Mouse (Mus musculus) CH12.LX (cell line): ENCODE measurements at regions not wholly inside any gene's neighbourhood (a gene's known extent, or its start where the extent isn't known, plus 50 kb on each side); places are given as distances from the start of the nearest gene placed in this dataset.

Source experiments
- DNase-seq: peaks from one replicate; pipeline ENCODE4 v3.0.0-alpha.2; 2013; ENCODE audit errors: extremely low read depth
- H3K27ac ChIP-seq: 2 replicates; pipeline ENCODE4 v1.5.1; 2012; ENCODE audit warnings: low read depth, mild to moderate bottlenecking, control low read depth, moderate library complexity; ENCODE audit not compliant: insufficient read depth
- H3K27me3 ChIP-seq: replicated peaks from 2 replicates; pipeline ENCODE3; 2012; ENCODE audit warnings: inconsistent platforms
- H3K36me3 ChIP-seq, 2 experiments: replicated peaks in 1 of 2; 2 replicates each; pipeline versions ENCODE3 to v1.6.1; 2012; ENCODE audit warnings: inconsistent platforms in 1 of 2, low read length in 1 of 2, mild to moderate bottlenecking in 1 of 2, mixed read lengths in 1 of 2, moderate library complexity in 1 of 2; ENCODE audit not compliant: control insufficient read depth in 1 of 2, insufficient read depth in 1 of 2
- H3K4me1 ChIP-seq, 2 experiments: 2 replicates each; pipeline ENCODE4 v1.6.1; 2012; ENCODE audit warnings: inconsistent platforms in 1 of 2, moderate library complexity in 1 of 2; ENCODE audit not compliant: insufficient read depth in 2 of 2, control insufficient read depth in 1 of 2
- H3K4me2 ChIP-seq: 2 replicates; pipeline ENCODE4 v1.6.1; 2012; ENCODE audit warnings: low read depth, mild to moderate bottlenecking, control low read depth; ENCODE audit not compliant: poor library complexity, insufficient read depth, severe bottlenecking
- H3K4me3 ChIP-seq, 3 experiments: fragments of 150-350 bp in 1 of 3; sonication (generic) in 1 of 3; replicated peaks in 1 of 3; 2 replicates each; pipeline versions ENCODE3 to v1.5.1; 2011 to 2012; ENCODE audit warnings: low read depth in 2 of 3, low read length in 2 of 3, mild to moderate bottlenecking in 2 of 3, moderate library complexity in 2 of 3, control low read depth in 1 of 3, improper control_type of control experiment in 1 of 3, inconsistent platforms in 1 of 3, mixed read lengths in 1 of 3; ENCODE audit not compliant: poor library complexity in 1 of 3
- H3K79me2 ChIP-seq: replicated peaks from 2 replicates; pipeline ENCODE4 v1.6.1; 2012; ENCODE audit warnings: mild to moderate bottlenecking, moderate library complexity; ENCODE audit not compliant: control insufficient read depth, poor library complexity, insufficient read depth, severe bottlenecking; ENCODE audit errors: extremely low read depth
- H3K9ac ChIP-seq: 2 replicates; pipeline ENCODE4 v1.6.1; 2012; ENCODE audit warnings: low read depth, mild to moderate bottlenecking, control low read depth, moderate library complexity; ENCODE audit not compliant: insufficient read depth
- H3K9me3 ChIP-seq: replicated peaks from 2 replicates; pipeline ENCODE3; 2012; ENCODE audit warnings: low read length, inconsistent platforms, mixed read lengths
- BHLHE40 ChIP-seq: IDR thresholded peaks from 2 replicates; pipeline ENCODE4 v1.6.1; 2011; ENCODE audit warnings: mild to moderate bottlenecking, low read depth, low read length, improper control_type of control experiment
- EP300 ChIP-seq: IDR thresholded peaks from 2 replicates; pipeline ENCODE4 v1.6.1; 2011; ENCODE audit warnings: low read length, improper control_type of control experiment
- GABPA ChIP-seq: IDR thresholded peaks from 2 replicates; pipeline ENCODE4 v1.6.1; 2012; ENCODE audit warnings: low read depth, low read length, improper control_type of control experiment, inconsistent platforms; ENCODE audit not compliant: insufficient replicate concordance
- HCFC1 ChIP-seq: IDR thresholded peaks from 2 replicates; pipeline ENCODE4 v1.6.1; 2012; ENCODE audit warnings: low read depth, mild to moderate bottlenecking, inconsistent platforms, low read length, improper control_type of control experiment
- IRF4 ChIP-seq: IDR thresholded peaks from 2 replicates; pipeline ENCODE4 v1.6.1; 2014; ENCODE audit warnings: low read depth, mild to moderate bottlenecking, inconsistent platforms, low read length, improper control_type of control experiment
- JUND ChIP-seq: conservative IDR thresholded peaks from 2 replicates; pipeline ENCODE4 v1.6.1; 2011; ENCODE audit warnings: low read depth, low read length, improper control_type of control experiment
- MAFK ChIP-seq: IDR thresholded peaks from 2 replicates; pipeline ENCODE4 v1.6.1; 2011; ENCODE audit warnings: low read length, improper control_type of control experiment; ENCODE audit not compliant: insufficient replicate concordance
- MAX ChIP-seq: IDR thresholded peaks from 2 replicates; pipeline ENCODE4 v1.6.1; 2011; ENCODE audit warnings: low read length, improper control_type of control experiment
- MEF2A ChIP-seq: IDR thresholded peaks from 2 replicates; pipeline ENCODE4 v1.6.1; 2014; ENCODE audit warnings: low read depth, mild to moderate bottlenecking, inconsistent platforms, low read length, improper control_type of control experiment, borderline replicate concordance
- MYC ChIP-seq: IDR thresholded peaks from 2 replicates; pipeline ENCODE4 v1.6.1; 2011; ENCODE audit warnings: low read depth, mild to moderate bottlenecking, improper control_type of control experiment, low read length
- NELFE ChIP-seq: IDR thresholded peaks from 2 replicates; pipeline ENCODE4 v1.6.1; 2011; ENCODE audit warnings: low read depth, low read length, improper control_type of control experiment
- POLR2AphosphoS2 ChIP-seq: IDR thresholded peaks from 2 replicates; pipeline ENCODE4 v1.6.1; 2011; ENCODE audit warnings: low read depth, low read length, improper control_type of control experiment
- RAD21 ChIP-seq: IDR thresholded peaks from 2 replicates; pipeline ENCODE4 v1.6.1; 2011; ENCODE audit warnings: low read depth, mild to moderate bottlenecking, low read length, improper control_type of control experiment, moderate library complexity
- TCF12 ChIP-seq: IDR thresholded peaks from 2 replicates; pipeline ENCODE4 v1.6.1; 2014; ENCODE audit warnings: low read depth, mild to moderate bottlenecking, inconsistent platforms, low read length, improper control_type of control experiment
- UBTF ChIP-seq: IDR thresholded peaks from 2 replicates; pipeline ENCODE4 v1.6.1; 2012; ENCODE audit warnings: low read depth, mild to moderate bottlenecking, inconsistent platforms, low read length, improper control_type of control experiment, moderate library complexity
- ZKSCAN1 ChIP-seq: IDR thresholded peaks from 2 replicates; pipeline ENCODE4 v1.6.1; 2012; ENCODE audit warnings: low read depth, inconsistent platforms, low read length, improper control_type of control experiment, borderline replicate concordance
- ZNF384 ChIP-seq: IDR thresholded peaks from 2 replicates; pipeline ENCODE4 v1.6.1; 2012; ENCODE audit warnings: low read depth, low read length, improper control_type of control experiment, inconsistent platforms
- dilution Hi-C: fragments of 300-500 bp; cut with MboI; formaldehyde crosslinking; loops from 2 replicates; pipeline ENCODE4 v1.14.3; 2020; ENCODE audit warnings: low sequenced_read_pairs; ENCODE audit not compliant: extremely low pct_unique_long_range_greater_than_20kb, extremely low pct_ligation_motif_present
- in situ Hi-C: fragments of 300-500 bp; cut with MboI; formaldehyde crosslinking; loops from 3 replicates; pipeline ENCODE4 v1.14.3; 2019; ENCODE audit warnings: low sequenced_read_pairs, low pct_ligation_motif_present, low pct_unique_long_range_greater_than_20kb, mixed read lengths

DNA sequence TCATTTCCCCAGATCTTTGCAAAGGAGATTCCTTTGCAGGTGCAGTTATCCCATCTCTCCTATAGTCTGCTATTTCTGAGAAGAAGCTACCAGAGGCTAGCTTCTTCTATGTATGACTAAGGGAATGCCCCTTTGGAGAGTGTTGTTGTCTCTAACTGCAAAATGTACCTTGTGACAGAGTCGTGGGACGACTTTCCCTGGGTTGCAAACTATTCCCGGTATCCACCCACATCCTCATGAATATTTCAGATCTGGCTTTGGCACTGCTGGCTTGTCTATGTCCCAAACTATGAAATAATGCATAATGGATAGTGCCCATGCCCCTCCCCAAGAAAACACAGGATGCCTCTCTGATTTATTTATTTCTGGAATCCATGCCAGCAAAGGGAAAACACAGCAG, 294.3 kb downstream of the Ccdc50 start:
- no peaks in the 10 kb centered on the region for H3K9me3 ChIP-seq
- H3K27me3 ChIP-seq: no peaks in the 10 kb centered on the region
- dilution Hi-C loops: no loop called here
- H3K27ac ChIP-seq: no peak overlapping the region
- H3K36me3 ChIP-seq: no peaks in the 10 kb centered on the region
- in situ Hi-C loops: no loop called here
- H3K4me2 ChIP-seq: no peak overlapping the region
- no peak overlapping the region for H3K4me3 ChIP-seq
- TF ChIP-seq ZNF384: no peak
- TF ChIP-seq ZKSCAN1: no peak
- no peak for TF ChIP-seq UBTF
- no peak for TF ChIP-seq MAX
- no peak for TF ChIP-seq HCFC1
- TF ChIP-seq BHLHE40: no peak
- no peak for TF ChIP-seq JUND
- no peak for TF ChIP-seq IRF4
- TF ChIP-seq GABPA: no peak
- no peak for TF ChIP-seq TCF12
- no peak for TF ChIP-seq POLR2AphosphoS2
- TF ChIP-seq EP300: no peak
- TF ChIP-seq MEF2A: no peak
- TF ChIP-seq MYC: no peak
- no peaks in the 10 kb centered on the region for H3K4me1 ChIP-seq
- no peak for DNase-seq
- H3K9ac ChIP-seq: no peak overlapping the region
- no peaks in the 10 kb centered on the region for H3K79me2 ChIP-seq

- dilution Hi-C loops: no loop called here
Measured at GRCm38 (mm10) chr16:27683826-27684225, 295.2 kb downstream of the Ccdc50 start.

More at GRCm38 (mm10) chr16:27683826-27684225, 295.2 kb downstream of the Ccdc50 start:
- no peak overlapping the region for H3K4me3 ChIP-seq
- H3K27me3 ChIP-seq: no peaks in the 10 kb centered on the region
- H3K9me3 ChIP-seq: no peaks in the 10 kb centered on the region
- H3K27ac ChIP-seq: no peak overlapping the region
- no peak for TF ChIP-seq MYC
- no peak for TF ChIP-seq UBTF
- TF ChIP-seq MEF2A: no peak
- no peak for TF ChIP-seq NELFE
- TF ChIP-seq POLR2AphosphoS2: no peak
- TF ChIP-seq MAFK: no peak
- no peak for TF ChIP-seq RAD21
- no peaks in the 10 kb centered on the region for H3K4me1 ChIP-seq
- no peak overlapping the region for H3K4me2 ChIP-seq
- in situ Hi-C loops: no loop called here
- no peak for DNase-seq
- H3K9ac ChIP-seq: no peak overlapping the region
- no peaks in the 10 kb centered on the region for H3K36me3 ChIP-seq
- H3K79me2 ChIP-seq: no peaks in the 10 kb centered on the region
